ENCODE assay signal across 8 mouse cellular contexts in genomic region chr6:11908170-11908569, GRCm38 (mm10). TPM values are rescaled to one million over a fixed set of nuclear protein-coding genes. Genes with fewer than 3 reads are reported as not detected.
DNase-seq lines count a peak whose midpoint lies in the region; ATAC-seq and TF ChIP-seq lines count a peak whose summit lies in the region.

No protein-coding gene starts in this region.

- DNase-seq in liver, adult 2 months (ENCODE audit: extremely low read depth, low read depth, low spot score), result no peak
- DNase-seq in liver (no peak), MN1 (ENCODE audit: low spot score) (no peak)
- DNase-seq in midbrain, postnatal 0 days (ENCODE audit: low spot score), result peak; percentile 7
- no peak for DNase-seq in layer of hippocampus, adult 8-10 months (ENCODE audit: low spot score in 2 of 2)
- no peak for DNase-seq in kidney, postnatal 25 days

- H3K9me3 ChIP-seq in hindbrain, embryonic 15.5 days, result no peaks in the 10 kb centered on the region
- H3K9me3 ChIP-seq in midbrain, postnatal 0 days (ENCODE audit: low read length), result no peaks in the 10 kb centered on the region

- H3K79me2 ChIP-seq in liver, adult 2 months (ENCODE audit: control insufficient read depth, insufficient read depth, low read length), result peaks cover 14% of the 10 kb centered on the region; the same call in 1 of the 2 replicates

- peak overlapping the region; percentile 78 for H3K4me2 ChIP-seq in hindbrain, embryonic 15.5 days
- H3K4me2 ChIP-seq in midbrain, postnatal 0 days (ENCODE audit: low read depth, low read length, poor library complexity, severe bottlenecking), result peak overlapping the region; percentile 61

- no peak overlapping the region; the same call in 1 of the 2 replicates for H3K27ac ChIP-seq in liver, adult 2 months (replicated peaks; ENCODE audit: insufficient read depth, low read depth, low read length)
- H3K27ac ChIP-seq in brown adipose tissue, adult 24 weeks (replicated peaks; ENCODE audit: low read depth, low read length), result peak overlapping the region; percentile 57
- no peak overlapping the region for H3K27ac ChIP-seq in hindbrain, embryonic 15.5 days (replicated peaks)
- H3K27ac ChIP-seq in midbrain, postnatal 0 days (ENCODE audit: low read depth, low read length), result no peak overlapping the region

- no peak for TF ChIP-seq POLR2A in liver, adult 2 months (IDR thresholded peaks at IDR 0.05; ENCODE audit: extremely low read depth, insufficient read depth, low read length)

- H3K27me3 ChIP-seq in liver, adult 2 months (ENCODE audit: control insufficient read depth, insufficient read depth, low read length), result no peaks in the 10 kb centered on the region
- no peaks in the 10 kb centered on the region for H3K27me3 ChIP-seq in hindbrain, embryonic 15.5 days
- H3K27me3 ChIP-seq in midbrain, postnatal 0 days (ENCODE audit: insufficient read depth, low read length), result no peaks in the 10 kb centered on the region

- WGBS in liver, adult 2 months, result 17% methylated on average over 7 of the region's 7 CpGs
- 30% methylated on average over 7 of the region's 7 CpGs for WGBS in hindbrain, embryonic 15.5 days
- 21% methylated on average over 7 of the region's 7 CpGs for WGBS in midbrain, postnatal 0 days

- peaks cover 21% of the 10 kb centered on the region; the same call in 1 of the 2 replicates for H3K4me1 ChIP-seq in liver, adult 2 months (ENCODE audit: control insufficient read depth, insufficient read depth, low read length)
- peaks cover 4% of the 10 kb centered on the region for H3K4me1 ChIP-seq in brown adipose tissue, adult 24 weeks (ENCODE audit: control insufficient read depth, insufficient read depth, insufficient read length, low read length)
- peaks cover 22% of the 10 kb centered on the region for H3K4me1 ChIP-seq in hindbrain, embryonic 15.5 days (replicated peaks)
- H3K4me1 ChIP-seq in midbrain, postnatal 0 days (ENCODE audit: insufficient read depth, low read length), result 0 out of 2 replicates have a peak, but pooled peaks cover 8% of the 10 kb centered on the region

- no peak for ATAC-seq in hindbrain, embryonic 15.5 days (ENCODE audit: low FRiP score, low read depth)
- no peak for ATAC-seq in midbrain, postnatal 0 days (ENCODE audit: low FRiP score)

- peak overlapping the region; percentile 56 for H3K9ac ChIP-seq in liver, adult 2 months (ENCODE audit: low read depth, low read length)
- H3K9ac ChIP-seq in hindbrain, embryonic 15.5 days, result 0 out of 2 replicates have a peak overlapping the region, but pooled peaks have one; percentile 96
- H3K9ac ChIP-seq in midbrain, postnatal 0 days (replicated peaks; ENCODE audit: low read length, poor library complexity, severe bottlenecking), result peak overlapping the region; percentile 96

- TF ChIP-seq CTCF in liver, adult 2 months (IDR thresholded peaks at IDR 0.05; ENCODE audit: low read depth, low read length), result no peak
- TF ChIP-seq CTCF in midbrain, postnatal 0 days (IDR thresholded peaks at IDR 0.05), result peak; percentile 36

- peak overlapping the region; percentile 63 for H3K4me3 ChIP-seq in liver, adult 2 months (ENCODE audit: insufficient read depth, low read depth, low read length)
- peak overlapping the region; percentile 66 for H3K4me3 ChIP-seq in brown adipose tissue, adult 24 weeks (ENCODE audit: insufficient read depth, low read depth, low read length)
- peak overlapping the region; percentile 91 for H3K4me3 ChIP-seq in hindbrain, embryonic 15.5 days
- peak overlapping the region; percentile 80 for H3K4me3 ChIP-seq in midbrain, postnatal 0 days (ENCODE audit: low read depth, low read length)

- H3K36me3 ChIP-seq in liver, adult 2 months (ENCODE audit: control insufficient read depth, insufficient read depth, low read length), result peaks cover 12% of the 10 kb centered on the region
- H3K36me3 ChIP-seq in hindbrain, embryonic 15.5 days, result peaks cover 7% of the 10 kb centered on the region; the same call in 1 of the 2 replicates
- H3K36me3 ChIP-seq in midbrain, postnatal 0 days (ENCODE audit: insufficient read depth, low read length), result peaks cover 3% of the 10 kb centered on the region; the same call in 1 of the 2 replicates

RNA-seq across cellular contexts. Expression of gene Phf14, which starts 0.6 kb away (rescaled TPM):
- 26.3 and 28.9 TPM in 2 replicates for total RNA-seq in liver, adult 2 months (2014; rRNA removed)
- 2.9 and 3.5 TPM in 2 replicates for polyA plus RNA-seq in liver, adult 2 months (2012; rRNA removed)
- polyA plus RNA-seq in brown adipose tissue, adult 24 weeks (2012; ENCODE audit: insufficient read depth, insufficient read length, missing spikeins), result 21.3 and 21.5 TPM in 2 replicates
- 82.0 and 84.7 TPM in 2 replicates for polyA plus RNA-seq in hindbrain, embryonic 15.5 days (2015; fragmentation: Nextera tagmentation; extraction: Ambion mirVana)
- 106 and 147 TPM in 2 replicates for total RNA-seq in midbrain, postnatal 0 days (2014; rRNA removed)
- 68.0 and 88.6 TPM in 2 replicates for polyA plus RNA-seq in midbrain, postnatal 0 days (2015; fragmentation: Nextera tagmentation; extraction: Ambion mirVana)
- total RNA-seq in layer of hippocampus, adult 8-10 months (2022), result 10 to 100 TPM; 69.9 to 94.7 (median 76.5) TPM

RNA-seq across cellular contexts. Expression of gene Ndufa4, which starts 0.9 kb away (rescaled TPM):
- total RNA-seq in liver, adult 2 months (2014; rRNA removed), result 864 and 882 TPM in 2 replicates
- polyA plus RNA-seq in liver, adult 2 months (2012; rRNA removed), result 823 and 907 TPM in 2 replicates
- 6,376 and 8,229 TPM in 2 replicates for polyA plus RNA-seq in brown adipose tissue, adult 24 weeks (2012; ENCODE audit: insufficient read depth, insufficient read length, missing spikeins)
- polyA plus RNA-seq in hindbrain, embryonic 15.5 days (2015; fragmentation: Nextera tagmentation; extraction: Ambion mirVana), result 1,171 and 1,309 TPM in 2 replicates
- total RNA-seq in midbrain, postnatal 0 days (2014; rRNA removed), result 539 and 603 TPM in 2 replicates
- 1,360 and 1,495 TPM in 2 replicates for polyA plus RNA-seq in midbrain, postnatal 0 days (2015; fragmentation: Nextera tagmentation; extraction: Ambion mirVana)
- 100 to 1,000 TPM; 640 to 723 (median 699) TPM for total RNA-seq in layer of hippocampus, adult 8-10 months (2022)
